Mouse (Mus musculus) CD8-positive naive resting alpha-beta T cell, adult 57 days (primary cell): ENCODE data around the gene Nanos3. TPM values are rescaled to one million over a fixed set of nuclear protein-coding genes. Genes with fewer than 3 reads are reported as not detected.

ENCODE experiments used
- total RNA-seq: library from RNA; stranded (reverse); gene quantifications from one replicate; pipeline ENCODE4 v1.2.4, GENCODE M21; 2023

Gene Nanos3
- not detected for total RNA-seq

GRCm38 (mm10) chr8:84185117-84185516, at the start of gene Nanos3:
Gene Nanos3, minus strand, starts transcription at chr8:84185217.

GRCm38 (mm10) chr8:84147769-84148530, 37.1 kb downstream of the Nanos3 start, which contains the start of the genes Cc2d1a and 4930432K21Rik:
Gene Cc2d1a, minus strand, starts transcription at chr8:84147936.
Gene 4930432K21Rik, plus strand, starts transcription at chr8:84148025.

GRCm38 (mm10) chr8:84125656-84126055, 59.4 kb downstream of the Nanos3 start, which contains the start of gene Podnl1:
Gene Podnl1, plus strand, starts transcription at chr8:84125989.

Other genes with a start within 250 kb of the Nanos3 start
- 0.46 TPM for gene Gm10644, start 230.0 kb downstream of the Nanos3 start, total RNA-seq
- gene Asf1b, start 229.7 kb downstream of the Nanos3 start, total RNA-seq, result 8.2 TPM
- gene Prkaca, start 212.2 kb downstream of the Nanos3 start, total RNA-seq, result 36.2 TPM
- 36.0 TPM for gene Samd1, start 187.5 kb downstream of the Nanos3 start, total RNA-seq
- gene 1700067K01Rik, start 183.7 kb downstream of the Nanos3 start, total RNA-seq, result not detected
- not detected for gene 2210011C24Rik, start 173.0 kb downstream of the Nanos3 start, total RNA-seq
- gene Palm3, start 163.7 kb downstream of the Nanos3 start, total RNA-seq, result not detected
- gene Il27ra, start 142.6 kb downstream of the Nanos3 start, total RNA-seq, result 324 TPM
- 0.89 TPM for gene Rln3, start 140.2 kb downstream of the Nanos3 start, total RNA-seq
- 7.0 TPM for gene Gm10643, start 120.1 kb downstream of the Nanos3 start, total RNA-seq
- gene Rfx1, start 118.4 kb downstream of the Nanos3 start, total RNA-seq, result 130 TPM
- gene Dcaf15, start 80.4 kb downstream of the Nanos3 start, total RNA-seq, result 68.1 TPM
- gene Podnl1, start 59.2 kb downstream of the Nanos3 start, total RNA-seq, result 6.4 TPM
- gene Cc2d1a, start 37.3 kb downstream of the Nanos3 start, total RNA-seq, result 36.5 TPM
- gene 4930432K21Rik, start 37.2 kb downstream of the Nanos3 start, total RNA-seq, result 3.2 TPM
- gene Zswim4, start 51.8 kb upstream of the Nanos3 start, total RNA-seq, result 29.1 TPM
- gene D8Ertd738e, start 64.5 kb upstream of the Nanos3 start, total RNA-seq, result 163 TPM
- 35.8 TPM for gene Mri1, start 72.1 kb upstream of the Nanos3 start, total RNA-seq
- gene Ccdc130, start 85.2 kb upstream of the Nanos3 start, total RNA-seq, result 25.9 TPM
- 8.7 TPM for gene Cacna1a, start 203.2 kb upstream of the Nanos3 start, total RNA-seq